Mouse (Mus musculus) MEL (cell line): ENCODE measurements at regions not wholly inside any gene's neighbourhood (a gene's known extent, or its start where the extent isn't known, plus 50 kb on each side); places are given as distances from the start of the nearest gene placed in this dataset.

Experiments used
- CTCF ChIP-seq, 3 experiments: IDR thresholded peaks in 2 of 3; conservative IDR thresholded peaks in 1 of 3; 2 replicates each; pipeline ENCODE4 v1.5.1; 2011 to 2012; ENCODE audit warnings: low read length in 3 of 3, low read depth in 2 of 3, mild to moderate bottlenecking in 2 of 3, improper control_type of control experiment in 1 of 3, inconsistent platforms in 1 of 3, mixed read lengths in 1 of 3, moderate library complexity in 1 of 3; ENCODE audit not compliant: control insufficient read depth in 1 of 3, insufficient read depth in 1 of 3, poor library complexity in 1 of 3, severe bottlenecking in 1 of 3
- E2F4 ChIP-seq: IDR thresholded peaks from 2 replicates; pipeline ENCODE4 v1.6.1; 2011; ENCODE audit warnings: low read depth, low read length, improper control_type of control experiment, borderline replicate concordance
- EP300 ChIP-seq, 2 experiments: IDR thresholded peaks; 2 replicates each; pipeline ENCODE4 v1.6.1; 2011; ENCODE audit warnings: improper control_type of control experiment in 2 of 2, low read length in 2 of 2, low read depth in 1 of 2, mild to moderate bottlenecking in 1 of 2
- ETS1 ChIP-seq: IDR thresholded peaks from 2 replicates; pipeline ENCODE4 v1.6.1; 2012; ENCODE audit warnings: low read depth, mild to moderate bottlenecking, inconsistent platforms, low read length, improper control_type of control experiment, moderate library complexity
- MAFK ChIP-seq: IDR thresholded peaks from 2 replicates; pipeline ENCODE4 v1.6.1; 2011; ENCODE audit warnings: low read depth, mild to moderate bottlenecking, low read length, improper control_type of control experiment, borderline replicate concordance
- MEF2A ChIP-seq: IDR thresholded peaks from 2 replicates; pipeline ENCODE4 v1.6.1; 2014; ENCODE audit warnings: low read depth, mild to moderate bottlenecking, inconsistent platforms, low read length, improper control_type of control experiment; ENCODE audit not compliant: poor library complexity, insufficient replicate concordance, severe bottlenecking; ENCODE audit errors: extremely low read depth
- MXI1 ChIP-seq: IDR thresholded peaks from 2 replicates; pipeline ENCODE4 v1.6.1; 2011; ENCODE audit warnings: mild to moderate bottlenecking, low read depth, low read length, improper control_type of control experiment
- NELFE ChIP-seq: IDR thresholded peaks from 2 replicates; pipeline ENCODE4 v1.6.1; 2011; ENCODE audit warnings: low read depth, low read length, improper control_type of control experiment
- POLR2A ChIP-seq, 2 experiments: IDR thresholded peaks; 2 replicates each; pipeline ENCODE4 v1.6.1; 2011 to 2012; ENCODE audit warnings: low read length in 2 of 2, mild to moderate bottlenecking in 2 of 2, control low read depth in 1 of 2, improper control_type of control experiment in 1 of 2, low read depth in 1 of 2, moderate library complexity in 1 of 2; ENCODE audit not compliant: control insufficient read depth in 1 of 2, insufficient read depth in 1 of 2, poor library complexity in 1 of 2
- RCOR1 ChIP-seq: IDR thresholded peaks from 2 replicates; pipeline ENCODE4 v1.6.1; 2012; ENCODE audit warnings: low read depth, mild to moderate bottlenecking, inconsistent platforms, low read length, improper control_type of control experiment
- TBP ChIP-seq: IDR thresholded peaks from 2 replicates; pipeline ENCODE4 v1.8.0; 2011; ENCODE audit warnings: low read depth, low read length, improper control_type of control experiment
- TCF12 ChIP-seq: IDR thresholded peaks from 2 replicates; pipeline ENCODE4 v1.6.1; 2014; ENCODE audit warnings: low read depth, mild to moderate bottlenecking, inconsistent platforms, low read length, improper control_type of control experiment, moderate library complexity

DNA sequence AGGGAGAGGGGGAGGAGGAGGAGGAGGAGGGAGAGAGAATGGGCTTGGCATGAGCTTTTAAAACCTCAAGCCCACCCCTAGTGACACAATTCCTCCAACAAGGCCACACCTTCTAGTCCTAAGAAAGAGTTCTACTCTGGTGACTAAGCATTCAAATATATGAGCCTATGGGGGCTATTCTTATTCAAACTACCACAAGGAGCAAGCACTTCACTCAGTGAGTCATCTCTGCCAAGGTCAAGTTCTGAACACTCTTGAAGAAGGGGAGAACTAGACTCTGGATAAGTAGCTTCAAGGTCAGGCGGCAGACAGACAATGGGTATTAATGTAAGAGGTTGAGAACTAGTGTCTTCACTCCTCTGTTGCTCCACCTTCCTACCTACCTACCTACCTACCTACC lies 239.0 kb upstream of the S100g start:
- TF ChIP-seq MAFK (no peak), MEF2A (no peak), RCOR1 (no peak), CTCF (IDR thresholded peaks at IDR 0.05 in 2 of 3, conservative IDR thresholded peaks at IDR 0.05 in 1 of 3; ENCODE audit: control insufficient read depth in 1 of 3, insufficient read depth in 1 of 3, low read depth in 2 of 3, low read length in 3 of 3, poor library complexity in 1 of 3, severe bottlenecking in 1 of 3) (no peak), TCF12 (no peak), TBP (no peak), E2F4 (no peak), MXI1 (no peak), EP300 (IDR thresholded peaks at IDR 0.05; ENCODE audit: low read depth in 1 of 2, low read length in 2 of 2) (no peak), NELFE (no peak), POLR2A (IDR thresholded peaks at IDR 0.05; ENCODE audit: control insufficient read depth in 1 of 2, insufficient read depth in 1 of 2, low read depth in 1 of 2, low read length in 2 of 2, poor library complexity in 1 of 2) (no peak), ETS1 (no peak)
